Mouse (Mus musculus): ENCODE data around the gene Rapsn. TPM values are rescaled to one million over a fixed set of nuclear protein-coding genes. Genes with fewer than 3 reads are reported as not detected.
"Not testable (repeated sequence)": the region's sequence is repeated elsewhere in the genome, so short reads cannot be mapped to it uniquely, and the experiment has no call there.

The Rapsn gene
- 1.5 and 4.8 TPM in 2 replicates for polyA plus RNA-seq (2015; fragmentation: Nextera tagmentation; extraction: Ambion mirVana)

- no peak within 1 kb of the TSS for H3K27ac ChIP-seq (ENCODE audit: low read length)
- H3K4me2 ChIP-seq (ENCODE audit: low read depth, low read length) = no peak within 1 kb of the TSS
- no peak within 1 kb of the TSS for H3K4me3 ChIP-seq (replicated peaks; ENCODE audit: low read length)
- WGBS = 46% methylated on average over 9 of the region's 9 CpGs
- no peaks in the 10 kb centered on the region for H3K27me3 ChIP-seq (ENCODE audit: control insufficient read depth, insufficient read depth, low read length)
- ATAC-seq (ENCODE audit: insufficient read depth, low FRiP score) = peak; percentile 74
- no peaks in the 10 kb centered on the region for H3K9me3 ChIP-seq (replicated peaks; ENCODE audit: control insufficient read depth, low read length)
- H3K9ac ChIP-seq (ENCODE audit: low read length) = no peak within 1 kb of the TSS
- no peaks in the 10 kb centered on the region for H3K36me3 ChIP-seq (ENCODE audit: control insufficient read depth, insufficient read depth, low read length)
- H3K4me1 ChIP-seq (ENCODE audit: control insufficient read depth, insufficient read depth, low read length) = no peaks in the 10 kb centered on the region
These were observed at the start of gene Rapsn for GRCm38 (mm10) chr2:91035385-91035784. TSS of gene Rapsn (plus strand) at chr2:91035620.

GRCm38 (mm10) chr2:90986055-90986454 is 49.4 kb upstream of the Rapsn start:
- Histone ChIP-seq H3K27me3 (ENCODE audit: control insufficient read depth, insufficient read depth, low read length) (no peaks in the 10 kb centered on the region), H3K36me3 (ENCODE audit: control insufficient read depth, insufficient read depth, low read length) (no peaks in the 10 kb centered on the region), H3K4me2 (ENCODE audit: low read depth, low read length) (no peak overlapping the region), H3K9me3 (replicated peaks; ENCODE audit: control insufficient read depth, low read length) (no peaks in the 10 kb centered on the region), H3K4me3 (replicated peaks; ENCODE audit: low read length) (no peak overlapping the region), H3K27ac (ENCODE audit: low read length) (no peak overlapping the region), H3K4me1 (ENCODE audit: control insufficient read depth, insufficient read depth, low read length) (no peaks in the 10 kb centered on the region), H3K9ac (ENCODE audit: low read length) (no peak overlapping the region)
- ATAC-seq (ENCODE audit: insufficient read depth, low FRiP score) = no peak
- WGBS = 91% methylated on average over 3 of the region's 3 CpGs

- Histone ChIP-seq H3K4me1 (ENCODE audit: control insufficient read depth, insufficient read depth, low read length) (no peaks in the 10 kb centered on the region), H3K4me2 (ENCODE audit: low read depth, low read length) (no peak overlapping the region), H3K4me3 (replicated peaks; ENCODE audit: low read length) (no peak overlapping the region), H3K36me3 (ENCODE audit: control insufficient read depth, insufficient read depth, low read length) (peaks cover 46% of the 10 kb centered on the region), H3K27me3 (ENCODE audit: control insufficient read depth, insufficient read depth, low read length) (no peaks in the 10 kb centered on the region), H3K9me3 (replicated peaks; ENCODE audit: control insufficient read depth, low read length) (no peaks in the 10 kb centered on the region), H3K9ac (ENCODE audit: low read length) (no peak overlapping the region), H3K27ac (ENCODE audit: low read length) (no peak overlapping the region)
- WGBS = 97% methylated on average over 8 of the region's 8 CpGs
- no peak for ATAC-seq (ENCODE audit: insufficient read depth, low FRiP score)
These were observed 26.9 kb upstream of the Rapsn start for GRCm38 (mm10) chr2:91008536-91008935.

GRCm38 (mm10) chr2:91013881-91014280 is 21.5 kb upstream of the Rapsn start:
- Histone ChIP-seq H3K9me3 (replicated peaks; ENCODE audit: control insufficient read depth, low read length) (no peaks in the 10 kb centered on the region), H3K27ac (ENCODE audit: low read length) (no peak overlapping the region), H3K4me3 (replicated peaks; ENCODE audit: low read length) (no peak overlapping the region), H3K9ac (ENCODE audit: low read length) (no peak overlapping the region), H3K27me3 (ENCODE audit: control insufficient read depth, insufficient read depth, low read length) (no peaks in the 10 kb centered on the region), H3K36me3 (ENCODE audit: control insufficient read depth, insufficient read depth, low read length) (peaks cover 26% of the 10 kb centered on the region), H3K4me1 (ENCODE audit: control insufficient read depth, insufficient read depth, low read length) (no peaks in the 10 kb centered on the region), H3K4me2 (ENCODE audit: low read depth, low read length) (no peak overlapping the region)
- WGBS = 77% methylated on average over 2 of the region's 2 CpGs
- ATAC-seq (ENCODE audit: insufficient read depth, low FRiP score) = no peak

- Histone ChIP-seq H3K4me2 (ENCODE audit: low read depth, low read length) (no peak overlapping the region), H3K27ac (ENCODE audit: low read length) (no peak overlapping the region), H3K9me3 (replicated peaks; ENCODE audit: control insufficient read depth, low read length) (no peaks in the 10 kb centered on the region), H3K9ac (ENCODE audit: low read length) (no peak overlapping the region), H3K4me3 (replicated peaks; ENCODE audit: low read length) (no peak overlapping the region), H3K36me3 (ENCODE audit: control insufficient read depth, insufficient read depth, low read length) (peaks cover 20% of the 10 kb centered on the region; the same call in 1 of the 2 replicates), H3K4me1 (ENCODE audit: control insufficient read depth, insufficient read depth, low read length) (no peaks in the 10 kb centered on the region), H3K27me3 (ENCODE audit: control insufficient read depth, insufficient read depth, low read length) (no peaks in the 10 kb centered on the region)
- ATAC-seq (ENCODE audit: insufficient read depth, low FRiP score) = no peak
- WGBS = 82% methylated on average over 4 of the region's 4 CpGs
These were observed 20.0 kb upstream of the Rapsn start for GRCm38 (mm10) chr2:91015386-91015785.

GRCm38 (mm10) chr2:91018061-91018788 is 17.2 kb upstream of the Rapsn start:
- no peak for ATAC-seq (ENCODE audit: insufficient read depth, low FRiP score)
- no peak overlapping the region for H3K9ac ChIP-seq (ENCODE audit: low read length)
- H3K4me1 ChIP-seq (ENCODE audit: control insufficient read depth, insufficient read depth, low read length) = no peaks in the 10 kb centered on the region
- H3K27me3 ChIP-seq (ENCODE audit: control insufficient read depth, insufficient read depth, low read length) = no peaks in the 10 kb centered on the region
- H3K27ac ChIP-seq (ENCODE audit: low read length) = no peak overlapping the region
- H3K4me2 ChIP-seq (ENCODE audit: low read depth, low read length) = no peak overlapping the region
- peaks cover 12% of the 10 kb centered on the region; the same call in 1 of the 2 replicates for H3K36me3 ChIP-seq (ENCODE audit: control insufficient read depth, insufficient read depth, low read length)
- WGBS = 88% methylated on average over 8 of the region's 8 CpGs
- no peak overlapping the region for H3K4me3 ChIP-seq (replicated peaks; ENCODE audit: low read length)
- no peaks in the 10 kb centered on the region for H3K9me3 ChIP-seq (replicated peaks; ENCODE audit: control insufficient read depth, low read length)

GRCm38 (mm10) chr2:91019911-91020310 is 15.5 kb upstream of the Rapsn start:
- whole genome bisulfite sequencing = 91% methylated on average over 3 of the region's 3 CpGs

GRCm38 (mm10) chr2:91022266-91022665 is 13.2 kb upstream of the Rapsn start:
- 96% methylated on average over 7 of the region's 7 CpGs for WGBS
- H3K36me3 ChIP-seq (ENCODE audit: control insufficient read depth, insufficient read depth, low read length); H3K4me2 ChIP-seq (ENCODE audit: low read depth, low read length); H3K27ac ChIP-seq (ENCODE audit: low read length); H3K4me3 ChIP-seq (replicated peaks; ENCODE audit: low read length); H3K4me1 ChIP-seq (ENCODE audit: control insufficient read depth, insufficient read depth, low read length); H3K9ac ChIP-seq (ENCODE audit: low read length); H3K27me3 ChIP-seq (ENCODE audit: control insufficient read depth, insufficient read depth, low read length); H3K9me3 ChIP-seq (replicated peaks; ENCODE audit: control insufficient read depth, low read length); ATAC-seq (ENCODE audit: insufficient read depth, low FRiP score): not testable (repeated sequence)

More at GRCm38 (mm10) chr2:91019911-91020310, 15.5 kb upstream of the Rapsn start:
- Histone ChIP-seq H3K27ac (ENCODE audit: low read length) (no peak overlapping the region), H3K9ac (ENCODE audit: low read length) (no peak overlapping the region), H3K36me3 (ENCODE audit: control insufficient read depth, insufficient read depth, low read length) (peaks cover 5% of the 10 kb centered on the region; the same call in 1 of the 2 replicates), H3K4me1 (ENCODE audit: control insufficient read depth, insufficient read depth, low read length) (no peaks in the 10 kb centered on the region), H3K27me3 (ENCODE audit: control insufficient read depth, insufficient read depth, low read length) (no peaks in the 10 kb centered on the region), H3K4me3 (replicated peaks; ENCODE audit: low read length) (no peak overlapping the region), H3K9me3 (replicated peaks; ENCODE audit: control insufficient read depth, low read length) (no peaks in the 10 kb centered on the region), H3K4me2 (ENCODE audit: low read depth, low read length) (no peak overlapping the region)
- ATAC-seq (ENCODE audit: insufficient read depth, low FRiP score) = no peak

- Histone ChIP-seq H3K9ac (ENCODE audit: low read length) (no peak overlapping the region), H3K4me1 (ENCODE audit: control insufficient read depth, insufficient read depth, low read length) (no peaks in the 10 kb centered on the region), H3K9me3 (replicated peaks; ENCODE audit: control insufficient read depth, low read length) (no peaks in the 10 kb centered on the region), H3K27ac (ENCODE audit: low read length) (no peak overlapping the region), H3K27me3 (ENCODE audit: control insufficient read depth, insufficient read depth, low read length) (no peaks in the 10 kb centered on the region), H3K4me3 (replicated peaks; ENCODE audit: low read length) (no peak overlapping the region), H3K36me3 (ENCODE audit: control insufficient read depth, insufficient read depth, low read length) (no peaks in the 10 kb centered on the region), H3K4me2 (ENCODE audit: low read depth, low read length) (no peak overlapping the region)
- ATAC-seq (ENCODE audit: insufficient read depth, low FRiP score) = no peak
- WGBS = 71% methylated on average over 2 of the region's 2 CpGs
These were observed 12.3 kb upstream of the Rapsn start for GRCm38 (mm10) chr2:91023131-91023530.

Measured in stomach, embryonic 16.5 days (tissue).